Mouse (Mus musculus) CH12F3 (cell line): Measurements from ENCODE around the gene Gm49387.

Experiments used
- in situ Hi-C: fragments of 300-500 bp; cut with MboI; formaldehyde crosslinking; loops from 2 replicates; pipeline ENCODE4 v1.14.3; 2020; ENCODE audit warnings: low sequenced_read_pairs

Gm49387 gene

DNA sequence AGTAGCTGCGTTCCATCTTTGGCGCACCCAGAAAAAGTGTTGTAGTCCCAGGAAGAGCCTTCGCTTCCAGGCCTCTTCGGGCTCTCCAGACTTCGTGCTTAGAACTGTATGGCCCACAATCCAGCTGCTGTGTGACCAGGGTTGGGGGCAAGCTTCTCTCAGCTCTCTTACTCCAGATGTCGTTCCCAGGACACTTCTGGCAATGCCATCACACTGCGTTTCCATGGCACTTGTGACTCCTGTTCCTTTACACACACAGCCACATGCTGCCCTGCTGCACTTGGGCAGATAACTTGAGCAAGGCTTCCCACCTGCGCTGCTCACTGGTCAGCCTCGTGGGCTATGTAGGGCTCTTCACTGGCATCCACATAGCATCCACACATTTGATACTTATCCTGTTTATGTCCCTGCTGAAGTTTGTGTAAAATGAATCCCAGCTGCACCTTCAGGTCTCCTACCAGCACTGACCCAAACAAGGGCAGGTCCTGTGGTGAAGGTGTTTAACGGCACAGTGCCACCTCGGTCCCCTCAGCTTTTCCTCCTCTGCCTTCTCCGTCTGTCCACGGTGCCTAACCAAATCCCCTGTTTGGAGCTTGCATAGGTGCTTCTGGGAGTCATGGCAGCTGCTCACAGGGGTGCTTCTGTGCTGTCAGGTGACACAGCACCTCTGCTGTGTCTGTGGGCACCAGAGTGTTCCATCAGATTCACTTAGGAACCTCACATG is 22.9 kb upstream of the Gm49387 start:
- in situ Hi-C loops = loop anchor here (25.0 kb wide), 1 partner anchor 274 kb away; no protein-coding TSS in a partner anchor

DNA sequence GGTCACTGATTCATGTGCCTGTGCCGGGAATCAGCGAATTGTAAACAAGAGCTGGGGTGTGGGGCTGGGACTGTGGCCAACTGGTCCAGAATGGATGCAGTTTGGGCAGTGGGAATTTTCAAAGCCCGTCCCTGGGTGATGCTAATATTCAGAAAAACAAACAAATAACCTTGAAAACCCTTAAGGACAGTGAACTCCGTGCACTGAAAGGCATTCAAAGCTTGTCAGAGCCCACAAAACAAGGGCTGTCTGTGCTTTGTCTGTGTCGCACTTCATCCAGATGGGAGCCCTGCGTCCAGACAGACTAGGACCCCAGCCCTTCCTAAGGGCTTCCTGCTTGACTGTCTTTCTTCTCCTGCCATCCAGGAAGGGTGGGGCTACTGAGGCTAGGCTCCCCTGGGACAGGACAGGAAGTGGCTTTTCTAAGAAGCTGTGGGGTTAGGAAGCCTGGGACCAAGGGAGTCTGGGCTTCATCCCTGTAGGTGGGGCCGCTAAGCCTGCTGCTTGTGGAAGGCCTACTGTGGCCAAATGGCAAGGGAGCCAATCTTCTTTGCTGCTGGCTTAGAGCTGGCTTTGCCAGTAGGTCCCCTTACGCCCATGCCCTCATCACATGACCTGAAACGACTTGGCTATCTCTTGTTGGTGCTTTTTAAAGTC is 22.0 kb upstream of the Gm49387 start:
- in situ Hi-C loops = loop anchor here (25.0 kb wide), 1 partner anchor 275 kb away; no protein-coding TSS in a partner anchor

DNA sequence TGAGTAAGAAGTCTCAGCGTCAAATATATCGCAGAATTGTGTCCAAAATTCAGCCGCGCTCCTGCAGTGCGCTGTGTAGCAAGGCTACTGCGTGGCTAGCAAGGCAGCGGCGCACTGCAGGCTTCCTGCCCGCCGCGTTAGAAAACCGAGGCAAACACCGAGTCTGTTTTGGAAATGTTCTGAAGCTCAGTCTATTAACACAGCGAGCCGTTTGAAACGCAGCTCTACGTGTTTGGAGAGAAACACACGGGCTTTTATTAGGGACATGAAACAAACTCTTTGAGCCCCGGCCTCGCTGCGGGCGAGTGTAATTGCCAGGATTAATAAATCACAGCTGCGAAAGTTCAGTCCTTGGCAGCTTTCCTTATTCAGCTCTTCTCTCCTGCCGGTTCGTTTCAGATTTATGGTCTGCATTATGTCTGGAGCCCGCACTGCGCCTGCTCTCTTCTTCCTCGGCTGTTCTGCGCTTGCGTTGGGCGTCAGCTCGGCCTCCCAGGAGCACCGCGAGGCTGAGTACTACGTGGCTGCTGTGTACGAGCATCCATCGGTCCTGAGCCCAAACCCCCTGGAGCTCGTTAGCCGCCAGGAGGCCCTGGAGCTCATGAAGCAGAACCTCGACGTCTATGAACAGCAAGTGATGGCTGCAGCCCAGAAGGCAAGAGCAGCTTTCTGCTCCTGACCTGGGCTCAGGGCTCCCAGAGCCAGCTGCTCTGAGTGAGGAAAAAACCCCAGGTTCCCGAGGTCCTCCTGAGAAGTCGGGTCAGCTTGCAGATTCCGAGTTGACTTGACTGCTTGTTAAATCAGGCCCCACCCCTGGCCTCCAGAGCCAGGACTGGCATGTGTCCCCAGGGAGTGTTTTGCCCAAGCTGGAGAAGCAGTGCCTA is 21.2 kb upstream of the Gm49387 start:
- in situ Hi-C loops = loop anchor here (25.0 kb wide), 1 partner anchor 275 kb away; no protein-coding TSS in a partner anchor

DNA sequence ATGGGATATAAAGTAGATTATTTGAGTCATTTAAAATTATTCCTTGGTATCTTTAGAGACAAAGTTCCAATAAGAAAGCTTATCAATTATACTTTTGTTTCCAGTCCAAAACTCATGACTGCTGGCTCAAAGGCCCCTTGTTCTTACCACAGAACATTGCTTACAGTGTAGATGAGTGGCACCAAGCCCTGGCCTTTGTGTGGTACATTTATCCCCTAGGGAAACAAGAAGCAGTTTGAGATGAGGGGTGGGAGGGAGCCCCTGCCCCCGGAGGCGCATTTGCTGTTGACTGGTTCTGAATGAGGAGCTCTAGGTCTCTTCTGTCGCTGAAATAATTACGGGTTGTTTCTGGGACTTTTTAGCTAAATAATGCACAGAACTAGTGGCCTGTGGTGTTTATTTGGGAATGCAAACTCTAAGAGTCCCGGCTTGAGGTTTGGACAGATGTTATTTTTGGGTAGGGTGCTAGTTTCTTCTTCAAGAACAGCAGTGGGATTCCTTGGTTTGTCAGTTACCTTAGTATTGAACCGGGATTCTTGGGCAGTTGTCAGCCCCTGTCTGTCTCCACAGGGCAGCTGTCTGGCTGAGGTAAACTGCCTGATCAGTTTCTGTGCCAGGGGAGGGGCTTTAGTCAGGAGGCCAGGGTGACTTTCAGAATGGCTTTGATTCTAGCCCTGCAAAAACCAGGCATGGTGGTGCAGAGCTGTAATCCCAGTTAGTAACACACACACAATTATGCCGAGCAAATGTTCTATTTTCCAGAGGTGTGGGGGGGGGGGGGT is 19.8 kb upstream of the Gm49387 start:
- in situ Hi-C loops = loop anchor here (25.0 kb wide), 1 partner anchor 277 kb away; no protein-coding TSS in a partner anchor

DNA sequence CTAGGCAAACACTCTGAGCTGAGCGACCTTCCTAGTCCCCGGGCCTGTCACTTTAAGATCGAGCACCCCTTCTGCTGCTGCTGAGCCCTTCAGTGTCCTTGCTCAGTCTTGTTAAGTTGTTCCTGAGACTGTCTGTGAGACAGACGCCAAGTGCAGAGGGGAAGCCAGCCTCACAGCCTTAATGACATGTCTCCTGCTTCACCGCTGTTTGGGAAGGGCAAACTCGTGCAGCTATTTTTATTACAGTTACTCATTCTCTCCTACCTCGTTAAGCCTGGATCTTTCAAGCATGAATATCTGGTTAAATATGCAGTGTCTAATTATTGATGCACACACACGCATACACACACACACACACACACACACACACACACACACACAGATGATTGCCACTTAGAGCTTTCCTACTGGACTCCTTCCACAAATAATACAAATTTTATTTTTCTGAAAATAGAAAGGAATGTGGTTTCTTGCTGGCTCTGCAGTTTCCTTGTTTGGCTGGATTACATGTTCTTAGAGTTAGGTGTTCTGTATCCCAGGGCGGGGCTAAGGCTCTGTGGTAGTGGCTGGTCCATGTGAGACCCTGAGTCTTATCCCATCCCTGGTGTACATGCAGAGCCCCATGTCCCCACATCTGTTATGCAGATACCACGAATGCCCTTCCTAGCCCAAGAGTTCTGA is 19.0 kb upstream of the Gm49387 start:
- in situ Hi-C loops = loop anchor here (5.0 to 25.0 kb wide), 3 partner anchors 128 to 415 kb away; no protein-coding TSS in a partner anchor

DNA sequence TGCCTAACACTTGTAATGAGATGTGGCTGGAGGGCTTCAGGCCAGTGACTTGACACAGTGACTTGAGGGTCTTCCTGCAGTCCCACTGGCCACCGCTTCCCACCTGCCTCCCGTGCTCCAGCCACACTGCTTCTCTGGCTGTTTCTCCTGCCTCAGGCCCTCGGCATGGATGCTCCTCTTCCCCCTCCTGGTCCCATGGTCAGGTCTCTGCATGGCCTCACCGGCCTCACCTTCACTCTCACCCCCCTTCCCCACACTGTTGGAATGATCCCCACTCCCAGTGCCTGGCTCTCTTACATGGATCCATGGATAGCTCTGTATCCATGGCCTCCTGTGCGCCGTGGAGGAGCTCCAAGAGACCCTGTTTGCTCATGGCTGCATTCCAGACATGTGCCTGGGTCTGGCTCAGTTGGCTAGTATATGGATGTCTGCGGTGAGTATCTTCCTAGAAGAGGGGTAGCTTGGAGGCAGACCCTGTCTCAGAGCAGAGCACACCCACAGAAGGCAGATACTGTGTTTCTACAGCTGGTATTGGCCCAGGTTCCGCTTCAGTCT is 17.5 kb upstream of the Gm49387 start:
- in situ Hi-C loops = loop anchor here (5.0 to 25.0 kb wide), 3 partner anchors 129 to 417 kb away; no protein-coding TSS in a partner anchor

DNA sequence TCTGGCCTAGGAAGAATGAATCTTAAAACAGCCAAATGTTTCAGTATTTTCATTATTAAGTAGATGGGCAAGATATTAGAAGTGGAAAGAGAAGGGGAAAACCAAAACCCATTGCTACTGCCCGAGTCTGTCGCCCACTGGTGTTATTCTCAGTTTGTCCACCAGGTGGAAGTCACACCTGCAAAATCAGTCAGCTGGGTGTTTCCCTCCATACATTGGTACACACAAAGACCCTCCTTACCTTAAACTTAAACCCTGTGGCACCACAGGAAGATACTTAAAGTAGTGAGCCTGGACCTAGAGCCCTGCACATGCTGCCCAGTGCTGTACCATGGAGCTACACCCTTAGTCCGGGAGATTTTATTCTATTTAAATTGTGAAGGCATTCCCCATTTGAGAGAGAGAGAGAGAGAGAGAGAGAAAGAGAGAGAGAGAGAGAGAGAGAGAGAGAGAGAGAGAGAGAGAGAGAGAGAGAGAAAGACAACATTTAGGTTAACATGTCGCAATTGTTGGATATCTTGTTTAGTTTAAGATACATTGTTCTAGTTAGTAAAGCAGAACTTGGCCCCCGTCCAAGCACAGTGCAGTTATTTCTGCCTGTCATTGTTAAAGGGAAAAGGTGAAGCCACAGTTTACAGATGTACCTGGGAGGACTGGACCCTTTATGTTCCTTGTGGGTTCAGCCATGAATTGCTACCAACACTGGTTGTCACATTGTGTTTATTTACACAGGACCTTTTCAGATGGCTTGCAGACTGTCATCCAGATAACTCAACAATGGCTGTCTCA is 16.4 kb upstream of the Gm49387 start:
- in situ Hi-C loops = loop anchor here (5.0 to 25.0 kb wide), 3 partner anchors 130 to 418 kb away; no protein-coding TSS in a partner anchor

DNA sequence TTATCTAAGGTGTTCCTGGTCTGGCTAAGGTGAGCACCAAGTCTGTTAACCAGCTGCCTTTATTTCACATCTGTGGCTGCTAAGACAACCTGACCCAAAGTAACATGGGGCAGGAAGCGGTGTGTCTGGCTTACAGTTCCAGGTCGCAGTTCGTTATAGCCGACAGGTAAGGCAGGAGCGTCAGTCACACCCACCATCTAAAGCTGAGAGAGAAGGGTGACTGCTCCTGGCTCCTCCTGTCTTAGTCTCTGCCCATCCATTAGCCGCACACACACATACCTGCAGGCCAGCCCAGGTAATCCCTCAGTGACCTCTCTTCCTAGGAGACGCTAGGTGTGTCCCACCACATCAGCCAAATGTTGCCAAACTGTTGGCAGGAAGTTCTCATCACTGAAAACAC is 15.7 kb upstream of the Gm49387 start:
- in situ Hi-C loops = loop anchor here (5.0 to 25.0 kb wide), 3 partner anchors 131 to 418 kb away; no protein-coding TSS in a partner anchor

DNA sequence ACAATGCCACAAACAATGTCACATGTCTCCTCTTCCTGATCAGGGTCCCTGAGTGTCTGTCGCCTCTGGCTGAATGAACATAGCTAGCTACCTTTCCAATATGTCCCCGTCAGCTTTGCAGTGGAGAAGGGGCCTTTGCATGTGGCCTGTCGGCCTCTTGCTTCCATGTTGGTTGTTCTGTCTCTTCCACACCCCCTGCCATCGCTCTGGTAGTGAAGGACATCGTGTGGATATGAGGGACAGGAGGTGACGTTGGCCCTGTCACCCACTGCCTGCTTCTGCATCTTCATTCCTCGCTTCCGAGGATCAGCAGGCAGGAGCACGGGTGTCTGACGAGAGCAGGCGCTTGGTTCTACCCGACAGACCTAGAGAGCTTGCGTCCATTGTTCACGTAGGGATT is 14.7 kb upstream of the Gm49387 start:
- in situ Hi-C loops = loop anchor here (5.0 to 25.0 kb wide), 3 partner anchors 132 to 419 kb away; no protein-coding TSS in a partner anchor

DNA sequence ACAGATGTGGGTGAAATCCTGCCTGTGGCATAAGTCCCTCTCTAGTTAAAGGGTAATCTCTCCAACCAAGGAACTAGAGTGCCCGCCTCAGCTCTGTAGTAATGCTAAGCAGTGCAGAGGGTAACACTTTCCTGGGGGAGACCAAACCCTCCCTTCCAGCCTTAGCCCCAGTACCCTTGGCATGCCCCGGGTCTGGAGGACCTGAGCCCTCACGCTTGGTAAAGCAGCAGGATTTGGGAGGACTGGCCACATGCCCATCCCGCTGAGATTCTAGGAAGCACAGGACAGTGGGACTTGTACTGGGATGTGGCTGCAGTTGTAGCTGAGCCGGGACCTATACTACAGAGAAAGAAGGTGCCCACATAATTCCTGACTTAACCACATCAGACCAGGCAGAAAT is 14.1 kb upstream of the Gm49387 start:
- in situ Hi-C loops = loop anchor here (5.0 to 25.0 kb wide), 3 partner anchors 132 to 420 kb away; no protein-coding TSS in a partner anchor

DNA sequence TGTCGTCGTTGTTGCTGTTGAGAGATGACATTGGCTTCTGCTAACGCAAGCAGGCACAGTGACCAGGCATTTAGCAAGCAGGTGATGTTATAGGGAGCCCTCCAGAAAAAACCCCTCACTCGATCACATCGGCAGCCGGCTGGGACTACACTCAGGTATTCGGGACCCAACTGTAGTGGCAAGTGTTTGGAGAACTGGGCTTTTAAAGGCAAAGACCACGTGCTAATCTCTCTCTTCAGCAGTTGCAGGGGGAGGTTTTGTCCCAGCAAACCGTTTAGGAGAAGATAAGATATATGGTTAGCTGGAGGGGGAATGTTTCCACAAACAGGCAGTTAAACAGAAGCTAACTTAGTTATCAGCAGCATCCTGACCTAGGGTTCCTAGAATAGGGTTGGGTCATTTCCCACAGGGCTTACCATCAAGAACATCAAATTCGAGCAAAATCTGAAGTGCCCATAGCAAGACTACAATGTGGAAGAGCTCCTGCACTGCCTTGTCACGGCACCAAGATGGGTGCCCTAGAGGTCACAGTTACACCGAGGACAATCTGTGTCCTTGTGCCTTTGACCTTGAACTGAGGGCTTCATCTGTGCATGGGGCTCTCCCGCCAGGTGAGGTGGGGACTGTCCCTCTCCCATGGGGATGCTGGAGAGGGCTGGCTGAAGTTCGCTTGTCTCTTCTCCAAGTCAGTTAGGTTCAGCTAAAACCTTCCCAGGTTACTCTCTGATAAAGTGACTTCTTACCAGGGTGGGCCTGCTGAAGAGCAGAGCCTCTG is 12.6 kb upstream of the Gm49387 start:
- in situ Hi-C loops = loop anchor here (10.0 to 25.0 kb wide), 2 partner anchors 284 to 422 kb away; no protein-coding TSS in a partner anchor

DNA sequence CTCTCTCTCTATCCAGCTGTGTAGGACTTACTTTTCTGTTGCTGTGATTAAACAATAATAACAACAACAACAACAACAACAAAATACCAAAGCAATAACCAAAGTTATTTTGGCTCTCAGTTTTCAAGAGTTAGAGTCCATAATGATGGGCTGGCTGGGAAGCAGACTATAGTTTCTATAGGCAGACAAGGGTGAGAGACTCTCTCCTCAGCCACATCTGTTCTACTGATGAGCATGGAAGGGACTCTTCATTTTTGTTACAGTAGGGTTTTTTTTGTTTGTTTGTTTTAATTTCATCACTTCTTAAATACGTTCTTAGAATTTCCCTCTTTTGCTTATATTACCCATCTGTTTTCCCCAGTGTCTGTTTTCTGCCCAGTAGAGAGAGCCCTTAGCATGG is 11.9 kb upstream of the Gm49387 start:
- in situ Hi-C loops = loop anchor here (10.0 to 25.0 kb wide), 2 partner anchors 285 to 422 kb away; no protein-coding TSS in a partner anchor

DNA sequence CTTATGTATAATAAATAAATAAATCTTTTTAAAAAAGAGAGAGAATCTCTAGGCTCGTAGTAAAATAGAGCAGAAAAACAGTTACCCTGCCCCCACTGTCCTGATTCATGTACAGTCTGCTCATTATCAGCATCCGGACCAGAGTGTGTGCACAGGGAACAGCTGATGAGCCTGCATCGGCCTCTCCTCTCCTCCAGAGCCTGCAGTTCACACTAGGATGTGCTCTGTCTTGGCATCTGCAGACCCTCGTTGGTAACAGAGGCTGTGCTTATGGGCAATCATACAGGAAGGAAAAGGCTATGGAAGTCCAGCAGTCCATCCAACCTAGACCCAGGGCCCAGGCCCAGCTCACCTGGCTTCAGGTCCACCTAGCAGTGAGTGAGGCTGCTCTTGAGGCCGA is 11.4 kb upstream of the Gm49387 start:
- in situ Hi-C loops = loop anchor here (10.0 to 25.0 kb wide), 2 partner anchors 285 to 423 kb away; no protein-coding TSS in a partner anchor

DNA sequence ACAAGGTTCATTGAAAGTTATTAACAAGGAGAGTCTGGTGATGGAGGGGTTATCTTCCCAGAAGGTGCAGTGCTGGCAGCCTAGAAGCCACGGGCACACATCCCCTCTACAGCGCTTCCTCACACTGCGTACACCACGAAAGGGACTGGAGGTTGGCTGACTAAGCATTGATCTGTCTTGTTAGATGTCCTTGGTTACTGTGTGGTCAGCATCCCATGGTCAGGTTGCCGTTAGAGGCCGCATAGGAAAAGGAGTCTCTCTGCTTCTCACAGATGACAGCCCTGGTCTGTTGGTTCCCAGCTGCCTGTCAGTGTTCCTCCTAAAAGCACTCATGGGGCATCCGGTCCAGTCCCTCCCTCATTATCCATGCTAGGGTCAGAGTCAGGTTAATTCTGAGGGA is 10.5 kb upstream of the Gm49387 start:
- in situ Hi-C loops = loop anchor here (10.0 to 25.0 kb wide), 2 partner anchors 286 to 424 kb away; no protein-coding TSS in a partner anchor

DNA sequence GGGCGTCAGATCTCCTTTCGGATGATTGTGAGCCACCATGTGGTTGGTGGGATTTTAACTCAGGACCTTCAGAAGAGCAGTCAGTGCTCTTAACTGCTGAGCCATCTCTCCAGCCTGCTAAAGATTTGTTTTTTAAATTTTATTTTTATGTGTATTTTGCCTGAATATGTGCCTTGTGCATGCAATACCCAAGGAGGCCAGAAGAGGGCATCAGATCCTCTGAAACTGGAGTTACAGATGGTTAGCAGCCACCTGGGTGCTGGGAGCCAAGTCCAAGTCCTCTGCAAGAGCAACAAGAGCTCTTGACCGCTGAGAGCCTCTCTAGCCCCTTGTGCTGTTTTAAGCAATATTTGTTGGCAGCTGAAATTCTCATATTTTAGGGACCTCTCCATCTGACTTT is 9.7 kb upstream of the Gm49387 start:
- in situ Hi-C loops = loop anchor here (10.0 to 25.0 kb wide), 2 partner anchors 287 to 424 kb away; no protein-coding TSS in a partner anchor

DNA sequence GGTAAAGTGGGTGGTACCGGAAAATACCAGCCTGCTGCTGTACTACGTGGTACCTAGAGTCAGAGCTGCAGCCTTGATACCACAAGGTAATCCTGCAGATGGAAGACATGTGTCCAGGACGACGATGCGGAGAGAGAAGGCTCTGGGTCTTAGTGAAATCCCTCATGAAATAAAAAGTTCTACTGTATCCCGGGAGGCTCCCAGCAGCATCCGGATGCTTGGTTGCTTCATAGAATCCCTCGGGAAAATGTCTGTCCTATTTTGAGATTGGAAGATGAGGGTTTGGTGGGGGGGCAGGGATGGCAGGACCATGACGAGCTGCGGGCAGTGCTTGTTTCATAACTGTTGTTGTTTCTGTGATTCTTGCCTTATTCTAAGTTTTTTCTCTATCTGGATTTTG is 7.3 kb upstream of the Gm49387 start:
- in situ Hi-C loops = no loop called here

DNA sequence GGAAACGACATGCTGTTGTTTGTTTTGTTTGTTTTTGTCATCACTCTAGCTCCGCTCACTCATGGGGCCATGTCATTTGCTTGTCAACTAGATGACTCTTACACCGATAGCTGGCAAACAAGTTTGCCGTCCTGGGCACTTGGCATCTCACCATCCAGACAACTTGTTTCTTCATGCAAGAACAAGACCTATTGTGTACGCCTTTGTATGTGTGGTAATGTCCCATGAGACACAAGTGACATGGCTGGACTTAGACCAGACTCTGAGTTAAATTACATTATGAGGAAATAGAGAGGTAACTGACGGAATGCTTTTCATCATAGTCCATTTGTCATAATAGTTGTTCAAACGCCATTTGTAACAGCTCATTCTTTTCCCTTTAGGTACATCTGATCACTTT is 5.2 kb upstream of the Gm49387 start:
- in situ Hi-C loops = no loop called here
